Mouse (Mus musculus) erythroblast, adult 5-6 weeks (primary cell): ENCODE measurements at regions not wholly inside any gene's neighbourhood (a gene's known extent, or its start where the extent isn't known, plus 50 kb on each side); places are given as distances from the start of the nearest gene placed in this dataset.

Experiments used
- ATAC-seq: replicated peaks from 2 replicates; pipeline ENCODE4 v1.8.0; 2016; ENCODE audit warnings: moderate number of reproducible peaks, mild to moderate bottlenecking, moderate TSS enrichment, inconsistent platforms; ENCODE audit not compliant: poor library complexity, low FRiP score, severe bottlenecking

- ATAC-seq: no peak
Measured at GRCm38 (mm10) chr2:179282276-179282675, 160.0 kb upstream of the Cdh4 start.

DNA sequence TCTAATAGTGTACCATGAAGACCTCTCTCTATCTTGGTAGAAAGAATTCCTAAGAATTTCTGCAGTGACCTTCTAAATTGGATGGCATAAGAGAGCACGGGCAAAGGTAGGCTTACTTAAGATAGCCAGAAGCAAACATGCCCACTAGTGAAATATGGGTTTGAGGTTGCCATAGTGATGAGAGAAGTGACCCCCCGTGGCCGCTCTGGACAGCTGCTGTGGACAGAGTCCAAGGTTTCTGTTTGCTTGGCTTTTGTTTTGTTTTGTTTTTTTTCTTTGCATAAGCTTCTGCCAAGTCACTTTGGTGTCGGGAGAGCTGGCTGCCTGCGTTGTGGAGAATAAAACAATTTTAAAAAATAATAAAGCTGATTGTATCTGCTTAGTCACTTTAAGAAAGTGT lies 151.8 kb upstream of the Cdh4 start:
- no peak for ATAC-seq

DNA sequence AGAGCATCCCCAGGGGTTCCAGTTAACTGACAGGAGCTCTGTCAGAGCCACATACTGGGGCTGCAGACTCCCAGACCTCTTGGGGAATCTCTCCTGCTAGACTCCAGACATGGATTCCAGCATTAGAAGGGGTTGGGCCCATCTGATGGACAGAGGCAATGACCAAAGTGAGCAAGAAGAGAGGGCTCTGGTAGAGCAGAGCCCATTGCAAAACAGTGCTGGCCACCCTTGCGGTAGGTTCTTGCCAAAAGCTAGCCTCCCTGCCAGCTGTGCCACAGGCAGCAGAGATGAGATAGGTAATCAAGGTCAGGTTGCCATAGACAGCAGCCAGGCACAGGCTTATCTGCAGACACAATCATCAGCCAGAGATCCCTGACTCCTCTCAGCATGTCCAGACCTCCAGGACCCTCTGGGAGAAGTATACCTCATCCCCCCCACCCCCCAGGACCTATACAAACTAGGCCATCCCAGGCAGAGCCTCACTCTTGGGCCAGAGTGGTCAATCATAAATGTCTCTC lies 151.1 kb upstream of the Cdh4 start:
- ATAC-seq: no peak

GRCm38 (mm10) chr2:179291958-179292357 lies 150.3 kb upstream of the Cdh4 start:
- ATAC-seq: no peak

GRCm38 (mm10) chr2:179292566-179292965 lies 149.7 kb upstream of the Cdh4 start:
- ATAC-seq: no peak

GRCm38 (mm10) chr2:179293114-179293513 lies 149.1 kb upstream of the Cdh4 start:
- ATAC-seq: no peak

GRCm38 (mm10) chr2:179297057-179297456 lies 145.2 kb upstream of the Cdh4 start:
- no peak for ATAC-seq

DNA sequence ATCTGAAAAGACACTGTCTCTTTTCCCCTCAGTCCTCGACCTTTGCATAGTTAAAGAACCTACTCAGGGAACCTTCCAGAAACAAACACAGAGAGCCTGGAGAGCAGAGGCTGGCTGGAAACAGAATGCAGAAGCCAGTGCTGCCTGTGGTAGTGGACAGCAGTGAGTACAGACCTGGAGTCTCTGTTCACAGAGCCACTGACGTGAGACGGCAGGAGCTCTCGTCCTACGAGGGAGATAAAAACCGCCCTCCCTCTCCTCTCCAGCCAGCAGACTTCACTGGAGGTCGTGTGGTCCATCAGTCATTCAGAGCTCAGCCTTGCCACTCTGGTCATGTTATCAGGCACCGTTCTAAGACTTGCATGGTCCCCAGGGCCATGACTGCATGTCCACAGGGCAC lies 138.5 kb upstream of the Cdh4 start:
- no peak for ATAC-seq

DNA sequence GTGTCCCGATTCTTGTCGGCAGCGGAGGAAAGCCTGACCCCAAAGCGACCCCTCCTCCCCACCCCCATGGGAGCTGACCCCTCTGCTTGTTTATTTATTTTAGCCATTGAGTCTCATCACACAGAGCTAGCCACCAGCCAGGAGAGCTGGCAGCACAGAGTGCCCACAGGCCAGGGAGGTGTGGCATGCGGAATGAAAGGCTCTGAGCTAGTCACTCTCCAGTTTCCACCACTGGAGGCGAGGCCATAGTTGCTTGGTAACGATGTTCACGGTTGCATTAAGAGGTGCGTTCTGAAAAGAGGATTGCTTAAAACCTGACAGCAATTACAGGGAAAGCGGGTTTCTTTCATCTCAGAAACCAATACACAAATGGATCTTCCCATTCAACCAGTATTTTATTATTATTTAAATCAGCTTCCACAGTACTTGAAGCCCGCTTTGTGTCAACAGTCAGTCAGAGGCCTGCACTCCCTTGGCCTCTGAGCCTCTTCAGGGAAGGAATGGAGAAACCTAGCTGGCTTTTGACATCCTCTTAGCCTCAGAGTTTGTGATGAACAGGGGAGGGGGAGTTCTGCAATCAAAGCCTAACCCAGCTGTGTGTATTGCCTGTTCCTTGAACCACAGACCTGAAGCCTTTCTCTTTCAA lies 134.8 kb upstream of the Cdh4 start:
- ATAC-seq: no peak

DNA sequence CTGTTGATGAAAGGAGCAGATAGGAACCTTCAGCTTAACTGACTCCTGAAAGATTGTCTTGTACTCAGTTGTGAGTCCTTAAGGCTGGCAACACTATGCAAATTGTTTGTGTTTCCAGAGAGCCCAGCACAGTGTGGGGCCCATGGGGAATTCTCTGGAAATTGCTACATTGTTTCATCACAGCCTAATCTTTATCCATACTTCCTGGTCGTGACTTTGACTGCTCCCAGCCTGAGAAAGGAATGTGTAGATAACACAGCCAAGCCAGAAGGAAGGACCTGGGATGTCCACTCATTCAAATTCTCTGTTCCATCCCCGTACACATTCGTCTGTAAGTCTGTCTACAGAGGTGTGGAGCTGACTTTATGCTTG lies 134.3 kb upstream of the Cdh4 start:
- no peak for ATAC-seq

- no peak for ATAC-seq
Measured at GRCm38 (mm10) chr2:179318046-179318445, 124.2 kb upstream of the Cdh4 start.

- no peak for ATAC-seq
Measured at GRCm38 (mm10) chr2:179325242-179325641, 117.0 kb upstream of the Cdh4 start.

GRCm38 (mm10) chr2:179332872-179333489 lies 109.2 kb upstream of the Cdh4 start:
- ATAC-seq: no peak

GRCm38 (mm10) chr2:179333587-179333986 lies 108.6 kb upstream of the Cdh4 start:
- no peak for ATAC-seq

DNA sequence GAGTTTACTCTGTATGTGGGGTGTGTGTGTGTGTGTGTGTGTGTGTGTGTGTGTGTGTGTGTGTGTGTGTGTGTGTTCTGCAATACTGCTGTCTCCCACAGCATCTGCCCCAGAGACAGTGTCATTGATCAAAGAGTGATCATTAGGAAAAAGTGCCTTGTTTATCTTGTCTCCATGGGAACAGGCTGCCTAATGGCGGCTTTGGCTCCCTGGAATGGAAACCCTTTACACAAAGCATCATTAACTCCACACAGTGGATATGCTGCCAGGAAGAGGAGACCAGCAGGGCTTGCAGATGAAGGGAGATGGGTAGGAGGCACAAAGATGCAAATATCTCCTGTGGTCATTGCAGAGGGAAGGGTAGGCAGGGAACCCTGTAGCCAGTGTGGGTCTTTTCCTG lies 106.0 kb upstream of the Cdh4 start:
- ATAC-seq: no peak

- ATAC-seq: no peak
Measured at GRCm38 (mm10) chr2:179352676-179353075, 89.6 kb upstream of the Cdh4 start.

DNA sequence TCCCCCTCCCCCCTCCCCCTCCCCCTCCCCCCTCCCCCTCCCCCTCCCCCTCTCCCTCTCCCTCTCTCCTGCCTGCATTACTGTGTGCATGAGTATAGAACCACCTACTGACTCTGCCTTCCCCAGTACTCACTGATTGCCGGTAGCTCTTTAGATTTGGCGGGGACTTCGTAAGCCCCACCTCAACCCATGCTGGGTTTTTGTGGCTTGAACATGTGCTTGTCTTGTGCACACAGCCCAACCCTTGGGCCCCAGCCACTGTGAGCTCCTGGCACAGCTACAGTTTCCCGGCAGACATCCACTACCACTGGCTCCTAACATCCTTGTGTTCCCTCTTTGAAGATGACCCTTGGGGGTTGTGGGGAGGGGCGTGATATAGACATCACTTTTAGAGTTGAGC lies 87.4 kb upstream of the Cdh4 start:
- no peak for ATAC-seq

DNA sequence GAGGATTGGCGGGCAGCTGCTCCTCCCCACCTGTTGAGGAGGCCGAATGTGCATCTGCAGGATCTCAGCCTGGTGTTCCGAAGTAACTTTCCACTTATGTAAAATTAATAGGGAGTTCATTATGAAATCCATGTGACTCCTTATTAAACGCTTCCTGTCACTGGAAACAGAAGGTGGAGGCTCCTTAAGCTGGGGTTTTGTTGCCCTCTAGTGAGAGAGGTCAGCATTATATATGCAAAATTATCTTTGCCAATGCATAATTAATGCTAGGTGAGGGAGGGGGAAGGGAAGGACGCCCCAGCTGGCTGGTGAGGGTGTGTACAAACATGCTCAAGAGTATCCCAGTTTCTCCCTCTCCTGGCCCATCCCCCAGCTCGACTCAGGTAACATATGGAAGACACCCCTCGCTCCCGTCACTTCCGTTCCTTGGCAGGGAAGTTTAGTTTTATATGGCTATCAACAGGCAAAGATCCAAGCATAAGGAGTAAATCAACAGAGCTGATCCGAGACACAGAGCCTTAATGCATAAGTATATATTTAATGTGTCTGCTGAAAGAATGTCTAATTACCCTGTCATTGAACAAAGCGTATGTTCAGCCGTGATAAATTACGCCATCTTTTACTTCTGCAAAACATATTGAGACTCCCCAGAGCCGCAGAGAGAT lies 71.2 kb upstream of the Cdh4 start:
- no peak for ATAC-seq

DNA sequence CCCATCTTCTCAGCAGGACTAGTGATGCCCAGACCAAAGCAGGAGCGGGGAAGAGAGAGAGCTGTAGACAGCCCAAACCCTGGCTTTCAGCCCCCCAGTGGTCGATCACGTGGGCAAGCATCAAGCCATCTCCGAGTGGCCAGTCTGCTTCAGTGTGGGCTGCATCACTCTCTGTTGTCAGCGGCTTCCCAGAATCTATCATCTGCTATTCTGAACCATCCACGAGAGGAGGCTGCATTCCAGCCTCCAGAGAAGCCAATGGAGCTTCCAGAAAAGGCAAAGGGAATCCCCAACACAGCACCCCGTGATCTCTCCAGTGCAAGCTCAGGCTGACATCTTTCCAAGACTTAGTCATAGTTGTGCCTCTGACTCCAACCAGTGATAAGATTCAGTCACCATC lies 70.7 kb upstream of the Cdh4 start:
- no peak for ATAC-seq

- no peak for ATAC-seq
Measured at GRCm38 (mm10) chr2:179379691-179380443, 62.4 kb upstream of the Cdh4 start.

DNA sequence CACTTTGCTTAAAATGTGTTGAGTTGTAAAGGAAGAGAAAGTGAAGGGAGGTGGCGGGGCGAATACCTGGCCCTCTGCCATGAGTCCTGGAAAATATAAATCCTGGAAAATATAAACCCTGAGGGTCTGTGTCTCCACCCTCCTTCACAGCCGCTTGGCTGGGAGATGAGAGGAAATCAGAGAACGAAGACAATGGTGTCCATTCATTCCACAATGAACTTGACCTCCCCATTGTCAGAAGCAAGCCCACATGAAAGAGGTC lies 61.9 kb upstream of the Cdh4 start:
- ATAC-seq: no peak
